Mouse (Mus musculus): ENCODE measurements around the gene Irak4.

DNA sequence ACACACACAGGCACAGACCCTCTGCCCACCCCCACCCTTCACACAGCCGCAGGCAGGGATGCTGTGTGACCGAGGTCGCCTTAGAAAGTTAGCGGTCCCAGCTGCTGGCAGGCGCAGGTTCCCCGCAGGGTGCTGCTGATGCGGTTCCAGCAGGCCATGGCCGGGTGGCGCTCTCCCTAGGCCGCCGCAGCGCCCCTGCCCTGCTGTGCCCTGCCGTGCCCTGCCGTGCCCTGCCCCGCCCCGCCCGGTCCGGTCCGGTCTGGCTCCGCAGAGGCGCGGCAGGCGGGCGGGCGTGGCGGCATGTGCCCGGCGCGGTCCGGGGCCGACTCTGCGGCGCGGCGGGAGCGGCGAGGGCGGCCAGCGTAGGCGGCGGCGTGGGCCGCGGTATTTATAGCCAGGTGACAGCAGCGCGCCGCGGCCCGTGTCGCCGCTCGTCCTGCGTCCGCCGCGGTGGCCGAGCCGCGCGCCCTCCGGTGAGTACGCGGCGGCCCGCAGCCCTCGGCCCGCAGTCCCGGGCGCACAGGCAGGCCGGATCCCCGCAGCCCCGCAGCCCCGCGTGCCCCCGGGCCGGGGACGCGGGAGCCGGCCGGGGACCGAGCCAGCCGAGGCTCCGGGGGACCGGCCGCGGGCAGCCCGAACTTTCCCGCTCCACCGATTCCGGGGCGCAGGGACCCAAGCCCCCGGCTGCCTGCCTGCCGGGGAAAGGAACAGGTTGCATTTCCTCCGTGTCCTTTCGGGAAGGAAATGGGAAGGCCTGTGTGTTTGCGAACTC, 85.6 kb downstream of the Irak4 start, which contains the start of gene Tmem117:
- TF ChIP-seq CTCF (conservative IDR thresholded peaks at IDR 0.05; ENCODE audit: low read length) (no peak), POU5F1 (IDR thresholded peaks at IDR 0.05; ENCODE audit: borderline replicate concordance, low read length) (no peak), NANOG (IDR thresholded peaks at IDR 0.05; ENCODE audit: borderline replicate concordance, low read length) (no peak)

Data from E14TG2a.4 (cell line).